Mouse (Mus musculus): ENCODE data around the gene Cox19. TPM values are rescaled to one million over a fixed set of nuclear protein-coding genes. Genes with fewer than 3 reads are reported as not detected.

The Cox19 gene
- polyA plus RNA-seq, 1 experiment = 66.0 TPM

- no peak overlapping the region for H3ac ChIP-seq (ENCODE audit: control insufficient read depth, insufficient read length)
- no peak overlapping the region for H3K4me3 ChIP-seq
- H3K4me2 ChIP-seq (ENCODE audit: low read depth) = no peak overlapping the region
- no peak for TF ChIP-seq TCF12 (IDR thresholded peaks at IDR 0.05; ENCODE audit: insufficient read depth, poor library complexity, severe bottlenecking)
- no peak for TF ChIP-seq MYOD1 (IDR thresholded peaks at IDR 0.05; ENCODE audit: control insufficient read depth in 1 of 3, insufficient read length in 2 of 3, low read depth in 2 of 3)
- no peak for TF ChIP-seq SRF (IDR thresholded peaks at IDR 0.05; ENCODE audit: control insufficient read depth, insufficient read length, low read depth)
- TF ChIP-seq POLR2AphosphoS2 (IDR thresholded peaks at IDR 0.05; ENCODE audit: insufficient read length, low read depth) = no peak
- no peak for TF ChIP-seq POLR2A (IDR thresholded peaks at IDR 0.05; ENCODE audit: insufficient read length, low read depth)
- TF ChIP-seq USF1 (IDR thresholded peaks at IDR 0.05; ENCODE audit: low read depth) = no peak
- TF ChIP-seq MAX (IDR thresholded peaks at IDR 0.05; ENCODE audit: low read depth) = no peak
- TF ChIP-seq E2F4 (IDR thresholded peaks at IDR 0.05; ENCODE audit: insufficient read depth) = no peak
- TF ChIP-seq CEBPB (IDR thresholded peaks at IDR 0.05; ENCODE audit: insufficient read depth, poor library complexity, severe bottlenecking) = no peak
- no peak for TF ChIP-seq TCF3 (IDR thresholded peaks at IDR 0.05; ENCODE audit: insufficient read length, low read depth)
- TF ChIP-seq MYOG (IDR thresholded peaks at IDR 0.05; ENCODE audit: control insufficient read depth in 1 of 3, insufficient read depth in 1 of 3, insufficient read length in 2 of 3, low read depth in 2 of 3) = no peak
- no peak for TF ChIP-seq REST (IDR thresholded peaks at IDR 0.05; ENCODE audit: insufficient read depth, insufficient read length)
- no peaks in the 10 kb centered on the region for H3K79me2 ChIP-seq (ENCODE audit: control insufficient read depth, insufficient read depth)
- H3K27me3 ChIP-seq (ENCODE audit: control insufficient read depth, insufficient read depth, insufficient read length) = peaks cover 59% of the 10 kb centered on the region
- no peaks in the 10 kb centered on the region for H3K36me3 ChIP-seq (ENCODE audit: control insufficient read depth, insufficient read depth)
Observed at GRCm38 (mm10) chr5:139323260-139323924, 27.8 kb downstream of the Cox19 start.

GRCm38 (mm10) chr5:139321331-139321730, 29.9 kb downstream of the Cox19 start:
- H3K79me2 ChIP-seq (ENCODE audit: control insufficient read depth, insufficient read depth) = no peaks in the 10 kb centered on the region
- no peak overlapping the region for H3K4me3 ChIP-seq
- peaks cover 68% of the 10 kb centered on the region for H3K27me3 ChIP-seq (ENCODE audit: control insufficient read depth, insufficient read depth, insufficient read length)
- no peaks in the 10 kb centered on the region for H3K36me3 ChIP-seq (ENCODE audit: control insufficient read depth, insufficient read depth)
- H3ac ChIP-seq (ENCODE audit: control insufficient read depth, insufficient read length) = no peak overlapping the region
- H3K4me2 ChIP-seq (ENCODE audit: low read depth) = no peak overlapping the region
- TF ChIP-seq MYOG (IDR thresholded peaks at IDR 0.05; ENCODE audit: control insufficient read depth in 1 of 3, insufficient read depth in 1 of 3, insufficient read length in 2 of 3, low read depth in 2 of 3) = no peak
- TF ChIP-seq SRF (IDR thresholded peaks at IDR 0.05; ENCODE audit: control insufficient read depth, insufficient read length, low read depth) = no peak
- no peak for TF ChIP-seq TCF12 (IDR thresholded peaks at IDR 0.05; ENCODE audit: insufficient read depth, poor library complexity, severe bottlenecking)
- no peak for TF ChIP-seq POLR2A (IDR thresholded peaks at IDR 0.05; ENCODE audit: insufficient read length, low read depth)
- no peak for TF ChIP-seq MAX (IDR thresholded peaks at IDR 0.05; ENCODE audit: low read depth)

GRCm38 (mm10) chr5:139320424-139320823, 30.8 kb downstream of the Cox19 start:
- H3K4me2 ChIP-seq (ENCODE audit: low read depth) = no peak overlapping the region
- no peaks in the 10 kb centered on the region for H3K36me3 ChIP-seq (ENCODE audit: control insufficient read depth, insufficient read depth)
- H3K79me2 ChIP-seq (ENCODE audit: control insufficient read depth, insufficient read depth) = no peaks in the 10 kb centered on the region
- H3ac ChIP-seq (ENCODE audit: control insufficient read depth, insufficient read length) = no peak overlapping the region
- no peak overlapping the region for H3K4me3 ChIP-seq
- no peak for TF ChIP-seq USF1 (IDR thresholded peaks at IDR 0.05; ENCODE audit: low read depth)
- no peak for TF ChIP-seq E2F4 (IDR thresholded peaks at IDR 0.05; ENCODE audit: insufficient read depth)
- no peak for TF ChIP-seq MYOD1 (IDR thresholded peaks at IDR 0.05; ENCODE audit: control insufficient read depth in 1 of 3, insufficient read length in 2 of 3, low read depth in 2 of 3)
- peaks cover 62% of the 10 kb centered on the region for H3K27me3 ChIP-seq (ENCODE audit: control insufficient read depth, insufficient read depth, insufficient read length)

GRCm38 (mm10) chr5:139317751-139318504, 33.3 kb downstream of the Cox19 start:
- H3ac ChIP-seq (ENCODE audit: control insufficient read depth, insufficient read length) = no peak overlapping the region
- no peaks in the 10 kb centered on the region for H3K36me3 ChIP-seq (ENCODE audit: control insufficient read depth, insufficient read depth)
- no peak overlapping the region for H3K4me2 ChIP-seq (ENCODE audit: low read depth)
- H3K4me3 ChIP-seq = no peak overlapping the region
- H3K79me2 ChIP-seq (ENCODE audit: control insufficient read depth, insufficient read depth) = no peaks in the 10 kb centered on the region
- H3K27me3 ChIP-seq (ENCODE audit: control insufficient read depth, insufficient read depth, insufficient read length) = peaks cover 37% of the 10 kb centered on the region
- TF ChIP-seq POLR2AphosphoS2 (IDR thresholded peaks at IDR 0.05; ENCODE audit: insufficient read length, low read depth) (no peak), POLR2A (IDR thresholded peaks at IDR 0.05; ENCODE audit: insufficient read length, low read depth) (no peak), USF1 (IDR thresholded peaks at IDR 0.05; ENCODE audit: low read depth) (no peak), SRF (IDR thresholded peaks at IDR 0.05; ENCODE audit: control insufficient read depth, insufficient read length, low read depth) (no peak), REST (IDR thresholded peaks at IDR 0.05; ENCODE audit: insufficient read depth, insufficient read length) (no peak), MYOD1 (IDR thresholded peaks at IDR 0.05; ENCODE audit: control insufficient read depth in 1 of 3, insufficient read length in 2 of 3, low read depth in 2 of 3) (no peak), E2F4 (IDR thresholded peaks at IDR 0.05; ENCODE audit: insufficient read depth) (no peak), MAX (IDR thresholded peaks at IDR 0.05; ENCODE audit: low read depth) (no peak), TCF12 (IDR thresholded peaks at IDR 0.05; ENCODE audit: insufficient read depth, poor library complexity, severe bottlenecking) (no peak), MYOG (IDR thresholded peaks at IDR 0.05; ENCODE audit: control insufficient read depth in 1 of 3, insufficient read depth in 1 of 3, insufficient read length in 2 of 3, low read depth in 2 of 3) (no peak), CEBPB (IDR thresholded peaks at IDR 0.05; ENCODE audit: insufficient read depth, poor library complexity, severe bottlenecking) (no peak), TCF3 (IDR thresholded peaks at IDR 0.05; ENCODE audit: insufficient read length, low read depth) (no peak)

Measured in myocyte (in vitro differentiated cells).